25 mouse cellular contexts compared by ENCODE assay signal in genomic region chr19:4566880-4567279, GRCm38 (mm10). TPM values are rescaled to one million over a fixed set of nuclear protein-coding genes. Genes with fewer than 3 reads are reported as not detected.
DNase-seq lines count a peak whose midpoint lies in the region; ATAC-seq lines count a peak whose summit lies in the region.
"Had no signal": no experiment of that assay in that cellular context is flagged by ENCODE, and none has a peak within 500 bp of the region (broad histone marks: within the 10 kb centered on the region; RNA-seq: fewer than 3 reads in every experiment).

No protein-coding gene starts in this region.

- H3K4me2 ChIP-seq in liver, embryonic 13.5 days = peak overlapping the region; percentile 8; the same call in 1 of the 2 replicates
- H3K4me2 ChIP-seq: embryonic facial prominence, embryonic 15.5 days; heart, embryonic 15.5 days; kidney, embryonic 15.5 days; midbrain, embryonic 12.5 days had no signal

- H3K4me3 ChIP-seq in liver, embryonic 13.5 days (replicated peaks) = no peak overlapping the region
- H3K4me3 ChIP-seq: embryonic facial prominence, embryonic 10.5 days; embryonic facial prominence, embryonic 15.5 days; heart, embryonic 10.5 days; heart, embryonic 15.5 days; kidney, embryonic 15.5 days; midbrain, embryonic 12.5 days had no signal

- H3K9me3 ChIP-seq in liver, embryonic 13.5 days (replicated peaks) = no peaks in the 10 kb centered on the region
- H3K9me3 ChIP-seq: embryonic facial prominence, embryonic 10.5 days; embryonic facial prominence, embryonic 15.5 days; heart, embryonic 10.5 days; heart, embryonic 15.5 days; kidney, embryonic 15.5 days; midbrain, embryonic 12.5 days had no signal

- no peaks in the 10 kb centered on the region for H3K27me3 ChIP-seq in liver, embryonic 13.5 days
- H3K27me3 ChIP-seq: embryonic facial prominence, embryonic 15.5 days; heart, embryonic 15.5 days; kidney, embryonic 15.5 days had no signal

- no peaks in the 10 kb centered on the region for H3K36me3 ChIP-seq in liver, embryonic 13.5 days
- H3K36me3 ChIP-seq: embryonic facial prominence, embryonic 10.5 days; embryonic facial prominence, embryonic 15.5 days; heart, embryonic 10.5 days; heart, embryonic 15.5 days; kidney, embryonic 15.5 days; midbrain, embryonic 12.5 days had no signal

- H3K27ac ChIP-seq in liver, embryonic 13.5 days = peak overlapping the region; percentile 98
- H3K27ac ChIP-seq: embryonic facial prominence, embryonic 10.5 days; embryonic facial prominence, embryonic 15.5 days; heart, embryonic 10.5 days; heart, embryonic 15.5 days; kidney, embryonic 15.5 days; midbrain, embryonic 12.5 days had no signal

- H3K4me1 ChIP-seq in liver, embryonic 13.5 days (replicated peaks) = peaks cover 99% of the 10 kb centered on the region
- H3K4me1 ChIP-seq: embryonic facial prominence, embryonic 15.5 days; kidney, embryonic 15.5 days had no signal

- WGBS in liver, embryonic 13.5 days (ENCODE audit: insufficient replicate concordance) = 49% methylated on average over 2 of the region's 2 CpGs

- H3K9ac ChIP-seq in liver, embryonic 13.5 days = peak overlapping the region; percentile 69
- H3K9ac ChIP-seq: embryonic facial prominence, embryonic 15.5 days; heart, embryonic 15.5 days; kidney, embryonic 15.5 days; midbrain, embryonic 12.5 days had no signal

- peak; percentile 41 for ATAC-seq in erythroid progenitor cell, adult 5-6 weeks (replicated peaks; ENCODE audit: low FRiP score, poor library complexity, severe bottlenecking)
- peak; percentile 76 for ATAC-seq in liver, embryonic 13.5 days (ENCODE audit: low read depth)
- peak; percentile 35; the same call in 1 of the 2 replicates for ATAC-seq in megakaryocyte progenitor cell, adult 5-6 weeks (replicated peaks; ENCODE audit: poor library complexity)
- ATAC-seq: forebrain, embryonic 14.5 days had no signal

- DNase-seq in c-Kit-positive CD71-positive TER-119-positive erythroid progenitor cells, embryonic 14.5 days (ENCODE audit: low spot score) = peak; percentile 55
- peak; percentile 55 for DNase-seq in liver, embryonic 13.5 days
- DNase-seq in lung, postnatal 25 days (ENCODE audit: low spot score) = no peak
- no peak for DNase-seq in layer of hippocampus, adult 9-10 months (ENCODE audit: low spot score)
- no peak for DNase-seq in thymus, postnatal 14 days
- DNase-seq: adrenal gland, postnatal 25 days; B cell, adult 2 months; cerebellum, adult 2 months; cerebellum, postnatal 14 days; gastrocnemius, postnatal 14 days; heart, adult 11 months; kidney, adult 18-20 months; kidney, postnatal 25 days; lung, adult 18-20 months; lung, postnatal 10 days; thymus, postnatal 36 days had no signal

RNA-seq across cellular contexts. Expression of gene Lrfn4, which starts 48.6 kb away (rescaled TPM):
- not detected in 2 replicates for total RNA-seq in erythroid progenitor cell, adult 5-6 weeks (2015; ENCODE audit: low replicate concordance)
- total RNA-seq in erythroid progenitor cell, adult 5-6 weeks (2017; ENCODE audit: low replicate concordance) = not detected in 2 replicates
- 0.43 and 0.59 TPM in 2 replicates for polyA plus RNA-seq in liver, embryonic 13.5 days (2015; fragmentation: Nextera tagmentation; extraction: Ambion mirVana)
- total RNA-seq in megakaryocyte progenitor cell, adult 5-6 weeks (2015) = 0.95 and 1.3 TPM in 2 replicates
- 2.9 and 3.3 TPM in 2 replicates for total RNA-seq in megakaryocyte progenitor cell, adult 5-6 weeks (2017)

RNA-seq across cellular contexts. Expression of gene Pcx, which starts 56.6 kb away (rescaled TPM):
- total RNA-seq in erythroid progenitor cell, adult 5-6 weeks (2015; ENCODE audit: low replicate concordance) = 21.6 and 42.8 TPM in 2 replicates
- total RNA-seq in erythroid progenitor cell, adult 5-6 weeks (2017; ENCODE audit: low replicate concordance) = 40.8 and 44.3 TPM in 2 replicates
- 31.4 and 35.1 TPM in 2 replicates for polyA plus RNA-seq in liver, embryonic 13.5 days (2015; fragmentation: Nextera tagmentation; extraction: Ambion mirVana)
- 0.56 and 2.3 TPM in 2 replicates for total RNA-seq in megakaryocyte progenitor cell, adult 5-6 weeks (2015)
- 0.98 and 2.1 TPM in 2 replicates for total RNA-seq in megakaryocyte progenitor cell, adult 5-6 weeks (2017)

RNA-seq across cellular contexts. Expression of gene Rce1, which starts 58.6 kb away (rescaled TPM):
- total RNA-seq in erythroid progenitor cell, adult 5-6 weeks (2015; ENCODE audit: low replicate concordance) = 21.6 and 26.4 TPM in 2 replicates
- 6.6 and 13.5 TPM in 2 replicates for total RNA-seq in erythroid progenitor cell, adult 5-6 weeks (2017; ENCODE audit: low replicate concordance)
- polyA plus RNA-seq in liver, embryonic 13.5 days (2015; fragmentation: Nextera tagmentation; extraction: Ambion mirVana) = 31.3 and 32.3 TPM in 2 replicates
- 25.7 and 26.5 TPM in 2 replicates for total RNA-seq in megakaryocyte progenitor cell, adult 5-6 weeks (2015)
- total RNA-seq in megakaryocyte progenitor cell, adult 5-6 weeks (2017) = 14.0 and 24.6 TPM in 2 replicates

Comparison
In these comparisons a context has a peak if more than half of its experiments do, and no peak if none do; other contexts are left out.
1. DNase-seq: peak in c-Kit-positive CD71-positive TER-119-positive erythroid progenitor cells, embryonic 14.5 days (single experiment) and liver, embryonic 13.5 days (single experiment); none in lung, postnatal 25 days (single experiment), layer of hippocampus, adult 9-10 months (single experiment) and thymus, postnatal 14 days (single experiment).
2. RNA of gene Pcx, which starts 56.6 kb away (total RNA-seq): 21.6 to 44.3 TPM in erythroid progenitor cell, adult 5-6 weeks; 0.56 to 2.3 TPM in megakaryocyte progenitor cell, adult 5-6 weeks; every median in the first group is over 4 times any median in the second.
3. Peak in every context shown above with its lines, with median percentiles within 50 percentile points of each other: ATAC-seq.